Mouse (Mus musculus) heart, adult 11 months (tissue): ENCODE data around the gene Arid1a.

Experiments used
- DNase-seq: peaks from one replicate; pipeline ENCODE4 v3.0.0; 2022

The Arid1a gene

DNA sequence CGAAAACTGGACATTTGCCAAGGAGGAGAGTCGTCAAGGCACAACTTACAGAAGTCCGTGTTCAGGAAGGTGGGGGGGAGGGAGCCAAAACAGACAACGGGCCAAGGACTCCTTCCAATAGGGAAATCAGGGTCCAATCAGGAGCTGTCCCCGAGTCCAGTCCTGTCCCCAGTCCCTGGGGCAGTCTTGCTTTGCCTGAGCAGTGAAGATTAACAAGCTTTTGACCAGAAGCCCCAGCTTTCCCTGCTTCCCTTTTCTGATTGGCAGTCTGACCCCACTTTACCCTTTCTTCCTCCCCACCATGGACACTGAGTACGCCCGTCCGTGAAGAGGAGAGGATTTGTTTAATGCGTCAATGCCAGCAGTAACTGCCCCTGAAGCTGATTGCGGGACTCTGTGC is 105.1 kb downstream of the Arid1a start:
- DNase-seq, result peak; percentile 92

GRCm38 (mm10) chr4:133649989-133650699 is 106.4 kb downstream of the Arid1a start, which contains the start of gene Zdhhc18:
TSS of gene Zdhhc18 (minus strand) at chr4:133650154.
- DNase-seq, result peak; percentile 97

DNA sequence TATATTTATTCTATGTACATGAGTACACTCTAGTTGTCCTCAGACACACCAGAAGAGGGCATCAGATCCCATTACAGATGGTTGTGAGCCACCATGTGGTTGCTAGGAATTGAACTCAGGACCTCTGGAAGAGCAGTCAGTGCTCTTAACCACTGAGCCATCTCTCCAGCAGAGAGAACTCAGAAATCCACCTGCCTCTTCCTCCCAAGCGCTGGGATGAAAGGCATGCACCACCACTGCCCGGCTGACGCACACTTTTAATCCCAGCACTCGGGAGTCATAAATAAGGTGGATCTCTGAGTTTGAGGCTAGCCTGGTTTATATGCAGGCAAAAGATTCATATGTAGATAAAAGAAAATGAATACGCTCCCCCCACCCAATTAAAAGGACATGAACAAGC is 107.1 kb downstream of the Arid1a start:
- peak; percentile 63 for DNase-seq

- peak; percentile 78 for DNase-seq
Measured at GRCm38 (mm10) chr4:133645680-133646079, 110.9 kb downstream of the Arid1a start.

DNA sequence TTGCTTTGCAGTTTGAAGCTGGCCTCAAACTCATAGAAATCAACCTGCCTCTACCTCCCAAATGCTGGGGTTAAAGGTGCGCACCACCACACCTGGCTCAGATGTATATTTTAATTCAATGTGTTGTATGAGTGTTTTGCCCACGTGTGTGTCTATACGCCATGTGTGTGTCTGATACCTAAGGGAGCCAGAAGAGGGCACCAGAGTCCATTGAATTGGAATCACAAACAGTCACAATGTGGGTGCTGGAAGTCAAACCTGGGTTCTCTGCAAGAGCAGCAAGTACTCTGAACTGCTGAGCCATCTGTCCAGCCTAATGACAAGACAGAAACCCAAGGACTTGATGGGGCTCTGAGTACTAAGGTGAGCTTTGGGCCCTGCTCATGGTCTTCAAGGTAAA is 111.4 kb downstream of the Arid1a start:
- no peak for DNase-seq

GRCm38 (mm10) chr4:133634043-133634410 is 122.5 kb downstream of the Arid1a start:
- DNase-seq, result peak; percentile 79

- peak; percentile 99 for DNase-seq
Measured at GRCm38 (mm10) chr4:133633332-133634042, 123.1 kb downstream of the Arid1a start.

GRCm38 (mm10) chr4:133632483-133633327 is 123.9 kb downstream of the Arid1a start:
- DNase-seq, result peak; percentile 90

DNA sequence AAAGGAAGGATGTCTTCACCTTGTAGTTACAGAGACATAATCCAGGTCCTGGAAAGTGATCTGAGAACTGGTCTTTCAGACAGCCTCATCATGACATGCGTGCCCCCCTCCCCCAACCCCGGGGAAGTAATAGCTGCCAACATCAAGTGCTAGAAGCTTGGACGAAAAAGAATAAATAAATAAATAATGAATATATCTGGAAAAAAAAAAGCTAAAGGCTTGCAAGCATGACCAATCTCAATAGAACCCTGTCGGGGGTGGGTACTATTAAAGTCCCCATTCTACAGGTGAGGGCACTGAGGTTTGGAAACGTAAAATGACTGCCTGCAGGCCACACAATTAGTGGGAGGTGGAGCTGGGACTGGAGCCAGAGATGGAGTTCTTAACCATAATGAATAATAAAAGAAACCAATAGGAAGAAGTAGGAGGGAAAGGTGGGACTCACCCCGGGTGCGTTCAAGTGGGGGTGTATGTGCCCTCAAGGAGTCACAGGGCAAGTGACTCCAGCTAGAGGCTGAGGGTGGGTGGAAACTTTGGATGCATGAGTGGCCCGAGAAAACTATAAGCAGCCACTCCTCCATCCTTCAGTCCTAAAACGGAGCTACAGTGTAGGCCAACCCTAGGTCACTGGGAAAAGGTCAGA is 124.7 kb downstream of the Arid1a start:
- DNase-seq, result peak; percentile 94

GRCm38 (mm10) chr4:133631071-133631768 is 125.3 kb downstream of the Arid1a start:
- peak; percentile 97 for DNase-seq

GRCm38 (mm10) chr4:133630326-133630920 is 126.1 kb downstream of the Arid1a start:
- peak; percentile 91 for DNase-seq

DNA sequence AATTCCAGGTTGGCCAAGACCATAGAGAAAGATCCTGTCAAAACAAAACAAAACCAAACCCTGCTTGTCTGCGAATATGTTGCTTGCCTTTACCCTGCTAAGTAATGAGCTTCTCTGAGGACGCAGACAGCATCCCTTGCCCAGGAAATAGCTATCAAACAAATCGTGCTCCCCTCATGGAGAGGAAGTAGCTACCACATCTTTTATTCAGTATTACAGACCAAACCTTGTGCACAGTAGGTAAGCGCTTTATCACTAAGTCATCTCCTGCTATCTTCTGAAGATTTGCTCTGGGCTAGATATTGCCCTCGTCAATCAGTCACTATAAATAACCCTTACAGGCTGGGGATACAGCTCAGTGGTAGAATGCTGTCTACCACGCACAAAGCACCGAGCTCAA is 127.4 kb downstream of the Arid1a start:
- DNase-seq, result no peak
